Mouse (Mus musculus): ENCODE results near the gene Tgfbr2.

- TF ChIP-seq CTCF (conservative IDR thresholded peaks at IDR 0.05; ENCODE audit: insufficient read depth, insufficient read length, low read depth, low read length) (no peak), POLR2A (IDR thresholded peaks at IDR 0.05; ENCODE audit: low read depth, low read length) (no peak)
These were observed 97.7 kb downstream of the Tgfbr2 start for GRCm38 (mm10) chr9:116077419-116077818.

Measured in kidney, adult 2 months (tissue).